Mouse (Mus musculus) embryonic facial prominence, embryonic 13.5 days (tissue): ENCODE results near the gene Ntf5. TPM values are rescaled to one million over a fixed set of nuclear protein-coding genes. Genes with fewer than 3 reads are reported as not detected.

Experiments
- ATAC-seq: fragments of 200-750 bp; cut with Nextera tagmentation; 2 replicates; pipeline ENCODE4 v1.8.0; 2017; ENCODE audit warnings: low read depth; ENCODE audit not compliant: insufficient number of reproducible peaks, insufficient read depth, low FRiP score, low TSS enrichment
- H3K27ac ChIP-seq: fragments of 300-500 bp; sonication (generic); 2 replicates; pipeline ENCODE4 v1.5.1; 2015; ENCODE audit warnings: moderate library complexity, mild to moderate bottlenecking, inconsistent platforms
- H3K27me3 ChIP-seq: fragments of 300-500 bp; sonication (generic); 2 replicates; pipeline ENCODE4 v1.6.1; 2015; ENCODE audit warnings: mild to moderate bottlenecking, inconsistent platforms
- H3K36me3 ChIP-seq: fragments of 300-500 bp; sonication (generic); 2 replicates; pipeline ENCODE4 v1.6.1; 2015; ENCODE audit warnings: mild to moderate bottlenecking, inconsistent platforms
- H3K4me1 ChIP-seq: fragments of 300-500 bp; sonication (generic); 2 replicates; pipeline ENCODE4 v1.6.1; 2015; ENCODE audit warnings: inconsistent platforms
- H3K4me2 ChIP-seq: fragments of 300-500 bp; sonication (generic); 2 replicates; pipeline ENCODE4 v1.6.1; 2015; ENCODE audit warnings: moderate library complexity, mild to moderate bottlenecking, inconsistent platforms
- H3K4me3 ChIP-seq: fragments of 300-500 bp; sonication (generic); 2 replicates; pipeline ENCODE4 v1.5.1; 2015; ENCODE audit warnings: mild to moderate bottlenecking, inconsistent platforms
- H3K9ac ChIP-seq: fragments of 300-500 bp; sonication (generic); 2 replicates; pipeline ENCODE4 v1.6.1; 2015; ENCODE audit warnings: mild to moderate bottlenecking, inconsistent platforms
- H3K9me3 ChIP-seq: fragments of 300-500 bp; sonication (generic); 2 replicates; pipeline ENCODE4 v1.6.1; 2016; ENCODE audit warnings: inconsistent platforms
- WGBS: fragments of 180-500 bp; shearing (Covaris S2); methylation state at CpG from one replicate; pipeline ENCODE4 v1.1.7; 2015; ENCODE audit warnings: mixed read lengths; 5-methylcytosine and 5-hydroxymethylcytosine counted together
- polyA plus RNA-seq: library from polyadenylated mRNA; unstranded; fragments of >200 nt; fragmentation: Nextera tagmentation; extraction: Ambion mirVana; gene quantifications from 2 replicates; pipeline ENCODE4 v1.2.1, GENCODE M21; 2015

Gene Ntf5
- polyA plus RNA-seq, 1 experiment from 2014 or later, result 6.1 TPM

DNA sequence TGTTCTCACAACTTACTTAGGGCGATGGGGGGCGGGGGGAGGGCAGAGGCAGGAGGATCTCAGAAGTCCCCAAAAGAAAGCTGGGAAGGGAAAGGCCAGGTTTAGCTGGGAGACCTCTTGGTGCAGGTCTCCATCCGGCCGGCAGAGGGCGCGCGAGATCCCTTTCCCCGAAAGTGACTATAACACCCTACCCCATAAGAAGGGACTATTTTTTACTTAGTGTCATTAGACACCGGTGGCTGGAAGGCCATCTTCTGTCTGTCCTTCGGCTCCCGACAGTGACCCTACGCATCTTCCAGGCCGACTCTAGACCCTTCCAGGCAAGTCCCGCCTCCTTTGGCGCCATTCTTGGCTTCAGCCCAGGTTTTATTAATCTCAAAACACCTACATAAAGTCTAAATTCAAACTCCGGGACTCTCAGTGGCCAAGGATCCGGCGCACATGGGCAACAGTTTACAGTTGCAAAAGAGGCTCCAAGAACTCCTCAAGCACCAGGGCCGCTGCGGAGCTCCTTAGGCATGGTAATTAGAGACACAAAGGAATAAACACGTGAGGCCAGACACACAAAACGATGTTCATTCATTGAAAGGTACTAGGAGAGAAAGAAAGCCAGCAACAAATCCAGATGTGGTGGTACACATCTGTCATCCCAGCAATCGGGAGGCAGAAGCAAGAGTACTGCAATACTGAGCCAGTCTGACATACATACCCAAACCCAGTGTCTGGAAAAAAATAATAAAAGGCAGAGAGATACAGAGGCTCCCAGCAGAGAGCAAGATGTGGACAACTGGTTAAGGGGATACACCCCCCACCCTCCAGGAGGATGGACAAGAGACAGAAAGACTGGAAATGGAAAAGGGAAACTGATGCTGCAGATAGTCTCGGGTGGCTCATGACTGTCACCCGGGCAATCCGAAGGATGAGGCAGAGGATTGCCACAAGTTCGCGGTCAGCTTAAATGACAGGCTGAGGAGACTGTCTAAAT, 8.1 kb upstream of the Ntf5 start, which contains the start of gene Kcna7:
Gene Kcna7 (plus strand): TSS at position 563 of the 985 bp plus-strand sequence.
- 11% methylated on average over 28 of the region's 28 CpGs for WGBS
- no peak for ATAC-seq
- peaks cover 56% of the 10 kb centered on the region for H3K27me3 ChIP-seq

DNA sequence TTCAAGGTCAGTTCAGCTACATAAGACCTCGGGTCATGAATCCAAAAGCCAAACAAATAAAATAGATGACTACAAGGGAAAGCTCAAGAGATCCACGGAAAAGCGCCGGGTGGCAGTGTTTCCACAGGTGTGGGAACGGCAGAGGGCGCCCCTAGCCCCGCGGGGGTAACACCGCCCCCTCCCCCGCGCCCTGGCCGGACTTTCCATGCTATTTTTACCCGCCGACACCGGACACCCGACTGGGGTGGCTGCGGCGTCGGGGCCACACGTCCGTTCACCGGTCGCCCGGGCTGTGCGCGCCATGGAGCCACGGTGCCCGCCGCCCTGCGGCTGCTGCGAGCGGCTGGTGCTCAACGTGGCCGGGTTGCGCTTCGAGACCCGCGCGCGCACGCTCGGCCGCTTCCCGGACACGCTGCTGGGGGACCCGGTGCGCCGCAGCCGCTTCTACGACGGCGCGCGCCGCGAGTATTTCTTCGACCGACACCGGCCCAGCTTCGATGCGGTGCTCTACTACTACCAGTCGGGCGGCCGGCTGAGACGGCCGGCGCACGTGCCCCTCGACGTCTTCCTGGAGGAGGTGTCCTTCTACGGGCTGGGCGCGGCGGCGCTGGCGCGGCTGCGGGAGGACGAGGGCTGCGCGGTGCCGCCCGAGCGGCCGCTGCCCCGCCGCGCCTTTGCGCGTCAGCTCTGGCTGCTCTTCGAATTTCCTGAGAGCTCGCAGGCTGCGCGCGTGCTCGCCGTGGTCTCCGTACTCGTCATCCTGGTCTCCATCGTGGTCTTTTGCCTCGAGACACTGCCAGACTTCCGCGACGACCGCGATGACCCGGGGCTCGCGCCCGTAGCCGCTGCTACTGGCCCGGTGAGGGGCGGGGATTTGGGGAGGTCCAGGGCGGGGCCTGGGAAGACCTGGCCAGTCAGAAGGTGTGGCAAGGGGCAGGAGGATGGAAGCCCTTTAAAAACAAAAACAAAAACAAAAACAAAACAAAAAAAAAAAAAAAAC, 7.0 kb upstream of the Ntf5 start:
- Histone ChIP-seq H3K9me3 (no peaks in the 10 kb centered on the region), H3K27me3 (peaks cover 67% of the 10 kb centered on the region), H3K9ac (peak overlapping the region; percentile 65), H3K4me2 (peak overlapping the region; percentile 74), H3K4me1 (peaks cover 16% of the 10 kb centered on the region), H3K36me3 (no peaks in the 10 kb centered on the region), H3K27ac (no peak overlapping the region), H3K4me3 (peak overlapping the region; percentile 47)
- WGBS, result 2% methylated on average over 107 of the region's 114 CpGs
- no peak for ATAC-seq

More for the DNA sequence above, 8.1 kb upstream of the Ntf5 start, which contains the start of gene Kcna7:
- peak within 1 kb of the TSS; percentile 65 for H3K9ac ChIP-seq
- no peak within 1 kb of the TSS for H3K27ac ChIP-seq
- H3K4me3 ChIP-seq, result peak within 1 kb of the TSS; percentile 47
- peak within 1 kb of the TSS; percentile 74 for H3K4me2 ChIP-seq
- H3K36me3 ChIP-seq, result no peaks in the 10 kb centered on the region
- H3K9me3 ChIP-seq, result no peaks in the 10 kb centered on the region
- H3K4me1 ChIP-seq, result peaks cover 16% of the 10 kb centered on the region

- WGBS, result 78% methylated on average over 10 of the region's 10 CpGs
- H3K36me3 ChIP-seq, result no peaks in the 10 kb centered on the region
- peaks cover 79% of the 10 kb centered on the region for H3K27me3 ChIP-seq
- no peak overlapping the region for H3K4me2 ChIP-seq
- H3K9me3 ChIP-seq, result no peaks in the 10 kb centered on the region
- no peak overlapping the region for H3K27ac ChIP-seq
- no peak for ATAC-seq
- H3K4me1 ChIP-seq, result peaks cover 16% of the 10 kb centered on the region
- H3K4me3 ChIP-seq, result 0 out of 2 replicates have a peak overlapping the region, but pooled peaks have one; percentile 47
- no peak overlapping the region for H3K9ac ChIP-seq
Measured at GRCm38 (mm10) chr7:45407836-45408235, 5.7 kb upstream of the Ntf5 start.

DNA sequence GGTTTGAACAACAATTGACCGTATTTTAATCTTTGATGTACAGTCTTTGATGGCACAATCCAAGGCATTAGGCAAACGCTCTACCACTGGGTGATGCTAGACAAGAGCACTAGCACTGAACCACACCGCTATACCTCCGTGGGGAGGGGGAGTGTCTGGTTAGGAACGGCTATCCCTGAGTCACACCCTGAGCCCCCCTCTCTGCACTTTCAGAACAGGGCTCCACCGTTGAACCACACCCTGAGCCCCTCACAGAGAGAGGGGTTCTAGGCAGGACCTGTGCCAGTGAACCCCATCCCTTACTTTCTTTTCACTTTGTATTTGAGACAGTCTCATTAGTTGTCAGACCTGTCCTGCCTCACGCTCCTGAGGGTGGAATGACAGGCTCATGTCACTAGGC, 5.1 kb upstream of the Ntf5 start:
- H3K4me1 ChIP-seq, result peaks cover 21% of the 10 kb centered on the region
- peaks cover 84% of the 10 kb centered on the region for H3K27me3 ChIP-seq
- 66% methylated on average over 7 of the region's 7 CpGs for WGBS
- ATAC-seq, result no peak
- no peak overlapping the region for H3K4me3 ChIP-seq
- H3K9me3 ChIP-seq, result no peaks in the 10 kb centered on the region
- H3K27ac ChIP-seq, result no peak overlapping the region
- no peak overlapping the region for H3K4me2 ChIP-seq
- no peak overlapping the region for H3K9ac ChIP-seq
- no peaks in the 10 kb centered on the region for H3K36me3 ChIP-seq

DNA sequence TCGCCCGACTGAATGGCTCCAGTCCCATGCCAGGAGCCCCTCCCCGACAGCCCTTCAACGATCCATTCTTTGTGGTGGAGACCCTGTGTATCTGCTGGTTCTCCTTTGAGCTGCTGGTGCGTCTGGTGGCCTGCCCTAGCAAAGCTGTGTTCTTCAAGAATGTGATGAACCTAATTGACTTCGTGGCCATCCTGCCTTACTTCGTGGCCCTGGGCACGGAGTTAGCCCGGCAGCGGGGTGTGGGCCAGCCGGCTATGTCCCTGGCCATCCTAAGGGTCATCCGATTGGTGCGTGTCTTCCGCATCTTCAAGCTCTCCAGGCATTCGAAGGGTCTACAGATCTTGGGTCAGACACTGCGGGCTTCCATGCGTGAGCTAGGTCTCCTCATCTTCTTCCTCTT, 4.5 kb upstream of the Ntf5 start:
- H3K4me1 ChIP-seq, result peaks cover 25% of the 10 kb centered on the region
- H3K27ac ChIP-seq, result no peak overlapping the region
- H3K27me3 ChIP-seq, result peaks cover 90% of the 10 kb centered on the region
- ATAC-seq, result no peak
- H3K36me3 ChIP-seq, result no peaks in the 10 kb centered on the region
- no peak overlapping the region for H3K4me3 ChIP-seq
- no peak overlapping the region for H3K4me2 ChIP-seq
- H3K9ac ChIP-seq, result no peak overlapping the region
- H3K9me3 ChIP-seq, result no peaks in the 10 kb centered on the region
- 90% methylated on average over 17 of the region's 17 CpGs for WGBS

GRCm38 (mm10) chr7:45409497-45410163, 3.9 kb upstream of the Ntf5 start:
- Histone ChIP-seq H3K4me1 (peaks cover 29% of the 10 kb centered on the region), H3K4me3 (no peak overlapping the region), H3K27me3 (peaks cover 96% of the 10 kb centered on the region), H3K27ac (no peak overlapping the region), H3K4me2 (no peak overlapping the region), H3K9me3 (no peaks in the 10 kb centered on the region), H3K9ac (no peak overlapping the region), H3K36me3 (no peaks in the 10 kb centered on the region)
- no peak for ATAC-seq
- 87% methylated on average over 8 of the region's 8 CpGs for WGBS

GRCm38 (mm10) chr7:45412421-45412820, 1.1 kb upstream of the Ntf5 start:
- Histone ChIP-seq H3K9ac (no peak overlapping the region), H3K9me3 (no peaks in the 10 kb centered on the region), H3K36me3 (no peaks in the 10 kb centered on the region), H3K27ac (no peak overlapping the region), H3K4me2 (no peak overlapping the region), H3K4me1 (peaks cover 25% of the 10 kb centered on the region), H3K4me3 (no peak overlapping the region), H3K27me3 (peaks cover 96% of the 10 kb centered on the region)
- WGBS, result 73% methylated on average over 2 of the region's 2 CpGs
- ATAC-seq, result no peak

GRCm38 (mm10) chr7:45413864-45414739, 607 bp downstream of the Ntf5 start:
- peak overlapping the region; percentile 71 for H3K4me2 ChIP-seq
- no peaks in the 10 kb centered on the region for H3K9me3 ChIP-seq
- peaks cover 37% of the 10 kb centered on the region for H3K4me1 ChIP-seq
- H3K36me3 ChIP-seq, result no peaks in the 10 kb centered on the region
- peak overlapping the region; percentile 56 for H3K4me3 ChIP-seq
- H3K9ac ChIP-seq, result peak overlapping the region; percentile 72
- peak; percentile 46; the same call in 1 of the 2 replicates for ATAC-seq
- peak overlapping the region; percentile 77 for H3K27ac ChIP-seq
- H3K27me3 ChIP-seq, result peaks cover 96% of the 10 kb centered on the region
- 2% methylated on average over 26 of the region's 27 CpGs for WGBS

DNA sequence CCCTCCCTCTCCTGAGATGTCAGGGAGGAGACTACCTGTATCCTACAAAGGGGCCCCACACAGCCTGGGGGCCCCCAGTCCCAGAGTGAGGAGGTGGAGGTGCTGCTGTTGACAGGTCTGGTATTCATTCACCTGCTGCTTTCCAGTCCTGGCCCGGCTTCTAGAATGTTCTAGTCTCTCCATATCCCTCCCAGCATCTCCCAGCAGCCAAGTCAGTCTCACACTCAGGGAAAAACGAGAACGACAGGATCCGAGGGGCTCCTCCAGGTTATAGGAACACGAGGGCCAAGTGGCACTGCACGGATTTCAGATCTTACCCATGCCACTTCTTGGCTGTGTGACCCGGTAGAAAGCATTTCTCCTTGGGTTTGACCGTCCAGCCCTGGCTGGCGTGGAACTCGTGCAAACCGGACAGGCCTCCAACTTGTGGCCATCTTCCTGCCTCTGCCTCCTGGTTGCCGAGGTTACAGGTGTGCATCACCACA, 1.3 kb downstream of the Ntf5 start:
- Histone ChIP-seq H3K9ac (no peak overlapping the region), H3K4me3 (peak overlapping the region; percentile 56; the same call in 1 of the 2 replicates), H3K27ac (no peak overlapping the region; the same call in 1 of the 2 replicates), H3K27me3 (peaks cover 92% of the 10 kb centered on the region), H3K36me3 (no peaks in the 10 kb centered on the region), H3K4me1 (peaks cover 40% of the 10 kb centered on the region), H3K4me2 (peak overlapping the region; percentile 45), H3K9me3 (no peaks in the 10 kb centered on the region)
- no peak for ATAC-seq
- 40% methylated on average over 12 of the region's 12 CpGs for WGBS

DNA sequence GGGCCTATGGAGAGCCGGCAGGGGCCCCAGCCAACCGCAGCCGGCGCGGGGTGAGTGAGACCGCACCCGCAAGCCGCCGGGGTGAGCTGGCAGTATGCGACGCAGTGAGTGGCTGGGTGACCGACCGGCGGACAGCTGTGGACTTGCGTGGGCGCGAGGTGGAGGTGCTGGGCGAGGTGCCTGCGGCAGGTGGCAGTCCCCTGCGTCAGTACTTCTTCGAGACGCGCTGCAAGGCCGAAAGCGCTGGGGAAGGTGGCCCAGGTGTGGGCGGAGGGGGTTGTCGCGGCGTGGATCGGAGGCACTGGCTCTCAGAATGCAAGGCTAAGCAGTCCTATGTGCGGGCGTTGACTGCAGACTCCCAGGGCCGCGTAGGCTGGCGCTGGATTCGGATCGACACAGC, 2.1 kb downstream of the Ntf5 start:
- 12% methylated on average over 37 of the region's 37 CpGs for WGBS
- Histone ChIP-seq H3K9ac (0 out of 2 replicates have a peak overlapping the region, but pooled peaks have one; percentile 12), H3K27me3 (peaks cover 92% of the 10 kb centered on the region), H3K4me1 (peaks cover 49% of the 10 kb centered on the region), H3K4me2 (peak overlapping the region; percentile 45), H3K4me3 (peak overlapping the region; percentile 15), H3K36me3 (peaks cover 2% of the 10 kb centered on the region), H3K27ac (no peak overlapping the region), H3K9me3 (no peaks in the 10 kb centered on the region)
- no peak for ATAC-seq
